Mouse (Mus musculus) cerebellum, adult 2 months (tissue): ENCODE data around the gene Hist1h4k. TPM values are rescaled to one million over a fixed set of nuclear protein-coding genes. Genes with fewer than 3 reads are reported as not detected.
"Not testable (repeated sequence)": the region's sequence is repeated elsewhere in the genome, so short reads cannot be mapped to it uniquely, and the experiment has no call there.

ENCODE experiments used
- DNase-seq, 2 experiments: peaks; one replicate each; pipeline ENCODE4 v3.0.0; 2021
- H3K27ac ChIP-seq: fragments of 200-500 bp; 2 replicates; pipeline ENCODE4 v1.5.1; 2012; ENCODE audit warnings: low read length, control low read depth, inconsistent platforms; ENCODE audit not compliant: insufficient read depth
- H3K27me3 ChIP-seq: fragments of 200-500 bp; 2 replicates; pipeline ENCODE4 v1.6.1; 2012; ENCODE audit warnings: inconsistent platforms, mild to moderate bottlenecking, low read length, moderate library complexity; ENCODE audit not compliant: control insufficient read depth, insufficient read depth
- H3K4me1 ChIP-seq: fragments of 200-500 bp; 2 replicates; pipeline ENCODE4 v1.6.1; 2011; ENCODE audit warnings: low read length; ENCODE audit not compliant: control insufficient read depth, insufficient read depth
- H3K4me3 ChIP-seq: fragments of 200-500 bp; replicated peaks from 2 replicates; pipeline ENCODE3; 2011; ENCODE audit warnings: mild to moderate bottlenecking, low read depth, low read length, control low read depth; ENCODE audit not compliant: insufficient read depth
- CTCF ChIP-seq: fragments of 200-500 bp; IDR thresholded peaks from 2 replicates; pipeline ENCODE4 v1.5.1; 2011; ENCODE audit warnings: low read depth, mild to moderate bottlenecking, control low read depth, low read length, moderate library complexity, borderline replicate concordance; ENCODE audit not compliant: insufficient read depth
- POLR2A ChIP-seq: fragments of 200-500 bp; IDR thresholded peaks from 2 replicates; pipeline ENCODE4 v1.6.1; 2011; ENCODE audit warnings: low read length, control low read depth, borderline replicate concordance; ENCODE audit not compliant: insufficient read depth
- WGBS: fragments of 180-500 bp; shearing (Covaris S2); methylation state at CpG from one replicate; pipeline ENCODE4 v1.1.7; 2018; 5-methylcytosine and 5-hydroxymethylcytosine counted together
- polyA plus RNA-seq: library from polyadenylated mRNA; depleted of rRNA; stranded (reverse); fragments of >200 nt; gene quantifications from 2 replicates; pipeline ENCODE4 v1.2.3, GENCODE M21; 2012

The Hist1h4k gene
- polyA plus RNA-seq, 1 experiment, result 17.5 TPM

- TF ChIP-seq POLR2A (no peak), CTCF (no peak)
- H3K4me3 ChIP-seq, result no peak overlapping the region
- 30% methylated on average over 3 of the region's 3 CpGs for WGBS
- H3K27ac ChIP-seq, result no peak overlapping the region
- H3K4me1 ChIP-seq, result no peaks in the 10 kb centered on the region
- H3K27me3 ChIP-seq, result no peaks in the 10 kb centered on the region
- no peak for DNase-seq
These were observed 2.1 kb upstream of the Hist1h4k start for GRCm38 (mm10) chr13:21752356-21752755.

DNA sequence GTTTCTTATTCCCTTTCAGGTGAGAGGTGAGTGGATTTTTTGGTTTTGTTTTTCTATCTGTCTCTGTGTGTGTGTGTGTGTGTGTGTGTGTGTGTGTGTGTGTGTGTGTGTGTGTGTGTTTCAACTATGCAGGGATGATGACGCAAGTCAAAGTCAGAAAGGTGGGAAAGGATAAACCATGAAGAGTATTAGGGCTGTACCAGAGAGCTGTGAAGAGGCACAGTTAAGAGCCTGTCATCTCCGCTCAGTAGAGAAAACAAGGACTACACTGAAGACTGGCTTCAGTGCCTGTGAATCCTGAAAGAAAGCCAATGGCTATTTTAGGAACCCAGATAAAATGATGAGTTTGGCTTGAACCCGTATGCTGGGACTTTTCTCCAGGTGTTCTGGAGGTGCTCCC lies 1.5 kb upstream of the Hist1h4k start:
- H3K4me1 ChIP-seq, result no peaks in the 10 kb centered on the region
- no peak overlapping the region for H3K4me3 ChIP-seq
- DNase-seq, result no peak
- H3K27me3 ChIP-seq, result no peaks in the 10 kb centered on the region
- 50% methylated on average over 3 of the region's 3 CpGs for WGBS
- no peak for TF ChIP-seq CTCF
- no peak for TF ChIP-seq POLR2A
- H3K27ac ChIP-seq, result no peak overlapping the region

DNA sequence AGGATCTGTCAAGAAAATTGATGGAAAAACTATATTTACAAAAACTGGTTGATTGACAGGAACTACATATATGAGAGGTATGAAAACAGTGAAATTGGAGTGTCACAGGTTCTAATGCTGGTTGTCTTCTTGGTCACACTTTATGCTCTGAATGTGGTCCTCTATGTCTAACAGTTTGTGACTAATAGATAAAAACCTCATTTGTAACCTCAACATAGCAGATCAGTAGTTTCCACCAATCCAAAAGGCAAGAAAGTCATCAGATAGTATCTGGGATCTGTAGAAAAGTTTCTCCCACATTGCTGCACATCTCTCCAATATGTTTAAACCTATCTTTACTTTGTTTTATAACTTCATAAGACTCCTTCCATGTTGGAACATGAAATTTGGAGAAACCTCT lies 1.1 kb upstream of the Hist1h4k start:
- DNase-seq, result no peak
- no peak overlapping the region for H3K27ac ChIP-seq
- H3K4me1 ChIP-seq, result no peaks in the 10 kb centered on the region
- H3K4me3 ChIP-seq, result no peak overlapping the region
- no peak for TF ChIP-seq POLR2A
- no peak for TF ChIP-seq CTCF
- no peaks in the 10 kb centered on the region for H3K27me3 ChIP-seq

DNA sequence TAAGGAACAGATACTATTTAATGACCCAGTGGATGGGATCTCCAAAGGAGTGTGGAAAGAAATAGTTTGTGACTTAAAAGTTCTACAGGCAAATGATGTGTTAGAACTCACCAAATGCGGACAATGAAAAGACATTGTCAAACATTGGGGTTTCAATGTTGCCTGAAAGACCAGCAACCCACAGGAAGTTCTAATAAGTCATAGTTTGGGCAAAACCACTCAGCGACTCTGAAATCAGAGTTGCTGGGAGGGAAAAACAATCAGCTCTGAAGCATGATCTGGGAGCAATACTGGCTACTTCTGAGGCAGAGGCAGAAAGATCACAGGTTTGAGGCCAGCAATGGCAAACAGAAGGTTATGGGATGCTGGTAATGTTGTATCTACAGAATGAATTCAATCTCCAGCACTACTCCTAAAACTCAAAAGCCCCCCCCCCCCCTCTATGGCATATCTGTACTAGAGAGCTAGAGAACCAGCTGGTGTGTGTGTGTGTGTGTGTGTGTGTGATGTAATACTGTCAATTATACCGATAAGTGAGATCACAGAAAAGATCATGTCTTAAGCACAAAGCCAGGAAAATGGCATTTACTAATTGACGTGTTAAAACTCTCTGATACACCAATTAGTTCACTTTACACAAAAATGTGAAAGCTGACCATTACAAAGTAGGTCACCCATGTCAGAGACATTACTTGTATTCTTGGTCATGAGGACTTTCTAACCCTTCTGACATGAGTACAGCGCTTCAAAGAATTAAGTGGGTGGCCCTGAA lies 732 bp downstream of the Hist1h4k start:
- TF ChIP-seq CTCF (no peak), POLR2A (no peak)
- Histone ChIP-seq H3K27me3 (no peaks in the 10 kb centered on the region), H3K4me1 (no peaks in the 10 kb centered on the region), H3K4me3 (peak overlapping the region; percentile 48), H3K27ac (no peak overlapping the region; the same call in 1 of the 2 replicates)
- DNase-seq, result no peak
- 15% methylated on average over 5 of the region's 5 CpGs for WGBS

DNA sequence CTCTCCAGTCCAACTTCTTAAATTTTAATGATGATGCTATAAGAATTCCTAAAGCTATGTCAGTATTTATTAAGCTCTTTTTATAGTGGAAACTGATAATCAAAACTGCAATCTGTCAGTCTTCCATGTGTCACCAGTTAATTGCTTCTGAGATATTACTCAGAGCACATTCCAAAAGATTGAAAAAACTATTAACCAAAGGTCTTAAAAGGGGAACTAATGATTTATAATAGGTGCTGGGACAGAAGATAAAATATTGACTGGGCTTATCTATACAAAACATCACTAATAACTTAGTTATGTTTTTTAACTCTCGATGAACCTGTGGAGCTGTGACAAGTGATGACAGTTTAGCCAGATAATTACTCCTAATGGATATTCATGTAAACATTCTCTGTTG lies 5.3 kb downstream of the Hist1h4k start:
- Histone ChIP-seq H3K27ac (no peak overlapping the region), H3K4me3 (no peak overlapping the region), H3K4me1 (no peaks in the 10 kb centered on the region), H3K27me3 (no peaks in the 10 kb centered on the region)
- TF ChIP-seq CTCF (no peak), POLR2A (no peak)
- DNase-seq, result no peak
- whole genome bisulfite sequencing, result 97% methylated on average over 1 of the region's 1 CpGs

DNA sequence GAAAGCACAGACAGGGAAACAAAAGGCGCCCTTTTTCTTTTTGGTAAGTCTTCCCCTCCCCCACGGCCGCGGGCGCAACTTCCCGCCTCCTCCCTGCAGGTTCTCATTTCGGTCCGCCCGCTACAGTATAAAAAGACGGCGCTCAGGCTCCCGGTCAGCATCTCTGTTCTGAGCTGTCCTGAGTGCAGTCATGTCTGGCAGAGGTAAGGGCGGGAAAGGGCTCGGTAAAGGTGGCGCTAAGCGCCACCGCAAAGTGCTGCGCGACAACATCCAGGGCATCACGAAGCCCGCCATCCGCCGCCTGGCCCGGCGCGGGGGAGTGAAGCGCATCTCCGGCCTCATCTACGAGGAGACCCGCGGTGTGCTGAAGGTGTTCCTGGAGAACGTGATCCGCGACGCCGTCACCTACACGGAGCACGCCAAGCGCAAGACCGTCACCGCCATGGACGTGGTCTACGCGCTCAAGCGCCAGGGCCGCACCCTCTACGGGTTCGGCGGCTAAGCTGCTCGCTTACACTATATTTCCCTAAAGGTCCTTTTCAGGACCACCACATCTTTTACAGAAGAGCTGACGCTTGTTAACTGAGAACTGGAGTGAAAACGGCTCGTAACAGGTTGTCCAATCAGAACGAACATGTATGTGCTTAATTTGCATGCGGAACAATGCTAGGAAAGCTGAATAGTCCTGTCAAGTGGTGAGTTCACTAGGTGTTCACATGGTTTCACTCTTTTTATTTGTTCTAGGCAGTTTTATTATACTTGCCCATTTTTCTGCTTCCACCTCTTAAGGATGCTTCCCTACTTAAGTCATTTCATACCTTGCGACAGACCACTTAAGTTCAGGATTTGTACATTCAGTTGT lies 15.2 kb downstream of the Hist1h4k start, which contains the start of gene Hist1h4j:
Hist1h4j (plus strand) TSS at position 159 of the 862 bp plus-strand sequence.
- not testable (repeated sequence) for H3K4me1 ChIP-seq, H3K27ac ChIP-seq, H3K27me3 ChIP-seq
- DNase-seq, result peak; percentile 80 to 81
- peak within 1 kb of the TSS; percentile 35 for H3K4me3 ChIP-seq
- peak; percentile 74; the same call in 1 of the 2 replicates for TF ChIP-seq POLR2A
- under 1% methylated on average over 48 of the region's 56 CpGs for WGBS

DNA sequence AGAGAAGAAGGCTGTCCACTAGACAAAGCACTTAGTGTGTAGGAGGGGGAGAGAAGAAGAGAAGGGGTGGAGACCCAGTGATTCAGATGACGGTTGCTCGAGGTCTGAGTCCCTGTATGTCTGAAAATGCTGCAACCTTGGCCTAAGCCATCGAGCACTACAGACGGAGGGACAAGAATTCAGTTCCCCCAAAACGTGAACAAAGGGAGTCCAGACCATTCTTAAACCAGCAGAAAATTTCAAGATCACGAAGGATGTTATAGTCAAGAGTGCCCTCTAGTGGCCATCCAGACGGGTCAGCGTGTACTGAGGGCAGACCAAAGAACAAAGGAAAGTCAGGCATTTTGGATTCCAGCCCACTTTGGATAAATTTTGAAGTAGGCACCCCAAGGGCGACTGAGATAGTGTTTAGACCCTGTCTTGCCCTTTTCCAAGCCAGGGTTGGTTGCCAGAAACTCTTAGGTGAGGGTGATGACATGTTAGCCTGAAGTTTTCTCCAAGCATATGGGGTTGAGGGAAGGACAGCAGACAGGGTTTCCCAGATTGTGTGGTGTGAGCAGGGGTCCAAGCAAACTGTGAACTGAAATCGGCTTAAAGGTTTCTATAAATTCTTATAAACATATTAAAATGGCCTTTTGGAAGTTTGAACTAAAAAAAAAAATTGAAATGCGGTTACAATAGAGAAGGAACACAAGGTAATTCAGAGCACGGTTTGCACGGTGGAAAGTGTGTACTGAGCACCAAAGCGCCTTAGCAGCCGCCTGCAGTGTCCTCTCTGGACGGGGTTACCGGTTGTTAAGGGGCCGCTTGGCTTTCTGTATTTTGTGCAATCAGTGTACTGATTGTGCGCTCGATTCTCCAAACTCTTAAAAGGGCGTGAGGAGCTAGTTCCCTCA lies 16.0 kb downstream of the Hist1h4k start:
- H3K27me3 ChIP-seq, result no peaks in the 10 kb centered on the region; the same call in 1 of the 2 replicates
- WGBS, result under 1% methylated on average over 21 of the region's 21 CpGs
- TF ChIP-seq CTCF, result peak; percentile 84
- TF ChIP-seq POLR2A, result no peak
- H3K4me3 ChIP-seq, result peak overlapping the region; percentile 35
- peak; percentile 75 to 85 for DNase-seq
- no peaks in the 10 kb centered on the region for H3K4me1 ChIP-seq
- no peak overlapping the region for H3K27ac ChIP-seq
